Mouse (Mus musculus) testis, adult 2 months (tissue): ENCODE results near the gene Catsper4.

Experiments used
- CTCF ChIP-seq: fragments of 200-500 bp; IDR thresholded peaks from 2 replicates; pipeline ENCODE4 v1.5.1; 2012; ENCODE audit warnings: low read depth, mild to moderate bottlenecking, inconsistent platforms, low read length, moderate library complexity; ENCODE audit not compliant: control insufficient read depth, insufficient read depth, insufficient replicate concordance
- POLR2A ChIP-seq: fragments of 200-500 bp; IDR thresholded peaks from 2 replicates; pipeline ENCODE4 v1.6.1; 2012; ENCODE audit warnings: low read depth, mild to moderate bottlenecking, inconsistent platforms, low read length, moderate library complexity; ENCODE audit not compliant: control insufficient read depth

GRCm38 (mm10) chr4:134203340-134203896 is 23.8 kb downstream of the Catsper4 start:
- TF ChIP-seq CTCF (no peak), POLR2A (no peak)
